Mouse (Mus musculus) right cerebral cortex, postnatal 4 days (tissue): ENCODE data around the gene Tradd.
"Not testable (repeated sequence)": the region's sequence is repeated elsewhere in the genome, so short reads cannot be mapped to it uniquely, and the experiment has no call there.

ENCODE experiments used
- DNase-seq: peaks from one replicate; pipeline ENCODE4 v3.0.0-alpha.2; 2022

The Tradd gene

GRCm38 (mm10) chr8:105233126-105233935 lies 31.1 kb downstream of the Tradd start:
- DNase-seq = no peak

DNA sequence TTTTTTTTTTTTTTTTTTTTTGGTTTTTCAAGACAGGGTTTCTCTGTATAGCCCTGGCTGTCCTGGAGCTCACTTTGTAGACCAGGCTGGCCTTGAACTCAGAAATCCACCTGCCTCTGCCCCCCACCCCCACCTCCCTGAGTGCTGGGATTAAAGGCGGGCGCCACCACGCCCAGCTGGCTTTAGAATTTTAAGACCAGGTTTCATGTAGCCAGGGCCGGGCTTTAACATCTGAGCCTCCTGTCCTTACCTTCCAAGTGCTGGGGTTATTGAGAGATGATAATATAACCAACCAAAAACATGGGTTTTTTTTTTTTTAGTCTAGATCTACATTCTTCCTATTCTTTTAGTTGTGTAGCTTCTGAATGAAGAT lies 32.1 kb downstream of the Tradd start:
- DNase-seq = not testable (repeated sequence)

DNA sequence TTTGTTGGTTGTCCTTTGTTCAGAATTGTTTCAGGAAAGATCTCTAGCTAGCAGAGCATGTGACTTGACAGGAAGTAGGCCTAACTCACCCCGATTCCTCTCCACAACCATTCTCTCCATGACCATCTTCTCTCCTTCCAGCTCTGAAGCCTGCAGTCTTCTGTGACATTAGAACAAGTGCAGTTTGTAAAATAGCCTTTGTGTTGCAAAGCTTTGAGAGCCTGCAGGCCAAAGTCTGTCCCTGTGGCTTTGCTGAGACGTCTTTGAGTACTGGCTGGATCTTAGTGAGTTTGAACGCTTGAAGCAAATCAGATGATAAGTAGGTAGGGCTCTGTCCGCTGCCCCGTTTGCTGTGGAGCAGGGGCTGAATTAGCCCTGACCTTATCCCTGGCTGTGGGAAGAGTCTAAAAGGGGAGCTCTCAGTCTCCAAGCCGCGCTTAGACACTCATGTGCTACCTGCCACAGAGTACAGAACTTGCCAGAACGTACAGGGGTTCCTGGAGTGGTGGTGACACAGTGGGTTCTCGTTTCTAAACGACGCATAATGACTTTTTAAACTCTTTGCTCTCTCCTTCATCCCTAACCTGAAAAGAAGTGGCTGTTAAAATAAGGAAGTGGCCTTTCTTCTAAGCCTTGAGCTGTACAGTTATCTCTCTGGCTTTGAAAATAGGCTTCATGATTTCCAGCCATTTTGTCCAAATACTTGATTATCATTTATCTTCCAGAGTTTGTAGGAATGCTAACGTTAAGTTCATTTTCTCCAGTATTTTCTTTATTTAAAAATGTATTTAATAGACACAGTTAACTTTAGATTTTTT lies 32.7 kb downstream of the Tradd start:
- no peak for DNase-seq

DNA sequence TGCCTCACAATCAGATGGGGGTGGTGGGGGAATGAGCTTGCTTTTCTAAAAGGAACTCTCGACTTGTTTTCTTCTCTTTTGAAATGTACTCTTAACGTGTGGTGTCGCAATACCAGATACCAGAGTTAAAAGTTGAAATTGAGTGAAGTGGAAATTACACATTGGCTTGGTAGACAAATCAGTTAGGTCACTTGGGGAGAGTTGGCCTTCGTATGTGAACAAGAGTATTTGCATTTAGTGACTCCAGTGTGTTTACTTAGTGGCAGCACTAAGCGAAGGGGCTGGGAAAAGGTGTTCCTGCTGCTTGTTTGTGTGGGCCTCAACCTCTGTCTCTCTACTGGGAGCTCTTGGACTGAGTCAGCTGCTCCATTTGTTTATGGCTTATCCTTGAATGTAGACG lies 38.5 kb downstream of the Tradd start:
- no peak for DNase-seq

GRCm38 (mm10) chr8:105225272-105225593 lies 39.2 kb downstream of the Tradd start:
- DNase-seq = no peak

- DNase-seq = peak; percentile 96
Observed at GRCm38 (mm10) chr8:105224413-105225271, 39.8 kb downstream of the Tradd start, which contains the start of gene D230025D16Rik. D230025D16Rik (plus strand) TSS chr8:105225145.

GRCm38 (mm10) chr8:105223850-105224249 lies 40.6 kb downstream of the Tradd start:
- no peak for DNase-seq

DNA sequence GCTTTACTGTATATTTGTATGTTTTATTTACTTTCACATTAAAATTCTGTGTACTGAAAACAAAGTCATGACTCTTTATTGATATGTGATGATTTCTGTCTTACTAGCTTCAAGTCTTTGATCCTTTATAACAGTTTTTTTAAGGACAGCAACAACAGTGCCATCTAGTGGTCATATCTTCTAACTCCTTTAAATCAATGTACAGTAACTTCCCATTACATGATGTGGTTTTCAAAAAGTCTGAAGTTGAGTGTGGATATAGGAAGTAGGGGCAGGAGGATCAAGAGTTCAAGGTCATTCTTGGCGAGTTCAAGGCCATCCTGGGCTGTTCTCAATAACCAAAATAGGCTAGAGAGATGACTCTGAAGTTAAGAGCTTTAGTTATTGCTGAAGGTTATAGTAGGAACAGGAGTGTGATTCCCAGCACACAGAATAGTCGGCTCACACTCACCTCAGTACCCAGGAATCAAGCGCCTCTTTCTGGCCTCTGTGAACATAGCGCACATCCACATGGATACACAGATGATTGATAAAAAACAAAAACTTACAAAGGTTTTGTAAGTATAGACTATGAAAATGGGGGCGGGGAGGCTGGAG lies 46.4 kb downstream of the Tradd start:
- no peak for DNase-seq

DNA sequence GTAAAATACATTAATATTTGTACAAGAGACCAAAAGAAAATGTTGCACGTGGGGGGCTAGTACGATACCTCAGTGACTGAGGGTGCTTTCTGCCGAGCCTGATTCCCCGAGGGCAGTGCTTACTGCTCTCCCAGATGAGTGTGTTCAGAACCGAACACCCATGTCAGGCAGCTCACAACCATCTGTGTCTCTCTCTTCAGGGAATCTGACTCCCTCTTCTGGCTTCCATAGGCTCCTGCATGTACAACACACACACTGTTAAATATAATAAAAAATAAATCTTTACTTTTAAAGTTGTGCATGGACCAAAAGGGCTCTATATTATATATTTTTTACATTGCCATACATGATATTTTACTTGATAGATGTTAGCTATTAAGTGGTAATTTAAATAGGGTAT lies 50.3 kb downstream of the Tradd start:
- DNase-seq = no peak

DNA sequence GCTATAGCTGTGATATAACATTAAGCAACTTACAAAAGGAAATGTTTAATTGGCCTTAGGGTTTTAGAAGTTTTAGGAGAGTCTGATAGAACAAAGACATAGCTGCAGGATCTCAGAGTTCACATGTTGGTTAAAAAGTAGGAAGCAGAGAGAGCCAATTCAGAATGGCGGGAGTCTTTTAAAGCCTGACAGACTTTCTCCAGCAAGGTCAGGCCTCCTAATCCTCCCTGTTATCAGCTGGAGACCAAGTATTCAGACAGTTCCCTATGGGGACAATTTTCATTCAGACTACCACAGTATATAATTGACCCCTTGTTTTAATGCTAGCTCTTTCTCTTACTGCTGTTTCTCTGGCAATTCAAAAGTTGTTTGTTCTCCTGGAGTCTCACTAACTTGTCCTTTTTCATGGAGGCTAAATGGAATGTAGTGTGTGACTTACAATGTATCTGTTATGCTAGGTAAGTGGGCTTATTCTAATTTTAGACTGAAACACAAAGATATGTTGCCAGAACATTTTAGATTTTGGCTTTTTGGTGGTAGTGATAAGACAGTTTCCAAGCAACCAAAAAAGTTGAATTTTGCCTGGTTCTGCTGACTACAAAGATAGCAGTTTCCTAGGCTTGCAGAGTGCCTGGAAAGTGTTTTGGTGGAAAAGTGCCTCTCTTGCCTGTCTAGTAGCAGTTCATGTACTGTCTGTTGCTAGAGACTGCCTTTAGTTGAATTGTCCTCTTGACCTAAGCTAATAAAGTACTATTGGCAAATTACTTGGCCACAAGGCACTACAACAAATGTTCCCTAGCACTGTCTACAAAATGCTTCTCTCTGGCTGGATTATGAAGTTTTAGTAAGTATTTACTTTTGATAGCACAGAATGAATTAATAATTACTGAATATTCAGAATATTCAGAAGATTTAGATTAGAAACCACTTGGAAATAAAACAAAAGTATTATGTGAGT lies 55.0 kb downstream of the Tradd start:
- DNase-seq = no peak
